In genomic region chr13:52878823-52879222, GRCm38 (mm10) we compare ENCODE assay signal across 18 mouse cellular contexts. TPM values are rescaled to one million over a fixed set of nuclear protein-coding genes. Genes with fewer than 3 reads are reported as not detected.
DNase-seq lines count a peak whose midpoint lies in the region; ATAC-seq and TF ChIP-seq lines count a peak whose summit lies in the region.
"Had no signal": no experiment of that assay in that cellular context is flagged by ENCODE, and none has a peak within 500 bp of the region (broad histone marks: within the 10 kb centered on the region; RNA-seq: fewer than 3 reads in every experiment).

No protein-coding gene starts in this region.

- no peak; the same call in 1 of the 2 replicates for TF ChIP-seq CTCF in kidney, postnatal 0 days (IDR thresholded peaks at IDR 0.05; ENCODE audit: low read depth)
- no peak for TF ChIP-seq CTCF in kidney, adult 2 months (conservative IDR thresholded peaks at IDR 0.05; ENCODE audit: insufficient read depth, insufficient read length, low read depth, low read length)

- H3K9me3 ChIP-seq in heart, embryonic 13.5 days: no peaks in the 10 kb centered on the region
- H3K9me3 ChIP-seq in kidney, postnatal 0 days (replicated peaks; ENCODE audit: low read length): no peaks in the 10 kb centered on the region
- no peaks in the 10 kb centered on the region for H3K9me3 ChIP-seq in embryonic facial prominence, embryonic 13.5 days
- H3K9me3 ChIP-seq: forebrain, embryonic 15.5 days; heart, embryonic 15.5 days; hindbrain, embryonic 12.5 days; limb, embryonic 12.5 days; liver, embryonic 13.5 days had no signal

- DNase-seq in heart, adult 11 months: no peak
- DNase-seq in kidney, postnatal 0 days (ENCODE audit: low spot score): peak; percentile 51
- no peak for DNase-seq in kidney, adult 2 months
- no peak for DNase-seq in adrenal gland, adult 2 months
- DNase-seq: B cell, adult 2 months; cerebellum, adult 8-10 months; kidney, postnatal 36 days; liver, embryonic 13.5 days; lung, embryonic 14.5 days; retina, postnatal 1 day; right cerebral cortex, postnatal 4 days had no signal

- H3K4me3 ChIP-seq in heart, embryonic 13.5 days: no peak overlapping the region
- H3K4me3 ChIP-seq in kidney, postnatal 0 days (replicated peaks; ENCODE audit: low read depth, low read length): no peak overlapping the region
- H3K4me3 ChIP-seq in kidney, adult 2 months (ENCODE audit: insufficient read depth, low read depth, low read length): no peak overlapping the region
- no peak overlapping the region for H3K4me3 ChIP-seq in embryonic facial prominence, embryonic 13.5 days
- H3K4me3 ChIP-seq: forebrain, embryonic 15.5 days; heart, embryonic 15.5 days; hindbrain, embryonic 12.5 days; limb, embryonic 12.5 days; liver, embryonic 13.5 days had no signal

- no peaks in the 10 kb centered on the region for H3K36me3 ChIP-seq in heart, embryonic 13.5 days
- no peaks in the 10 kb centered on the region for H3K36me3 ChIP-seq in kidney, postnatal 0 days (ENCODE audit: insufficient read depth, low read length)
- H3K36me3 ChIP-seq in kidney, adult 2 months (ENCODE audit: control insufficient read depth, insufficient read depth, low read length): no peaks in the 10 kb centered on the region
- no peaks in the 10 kb centered on the region for H3K36me3 ChIP-seq in embryonic facial prominence, embryonic 13.5 days
- H3K36me3 ChIP-seq: forebrain, embryonic 15.5 days; heart, embryonic 15.5 days; hindbrain, embryonic 12.5 days; liver, embryonic 13.5 days had no signal

- no peak overlapping the region for H3K4me2 ChIP-seq in heart, embryonic 13.5 days
- H3K4me2 ChIP-seq in kidney, postnatal 0 days (ENCODE audit: low read length): no peak overlapping the region
- H3K4me2 ChIP-seq in embryonic facial prominence, embryonic 13.5 days: no peak overlapping the region
- H3K4me2 ChIP-seq: forebrain, embryonic 15.5 days; heart, embryonic 15.5 days; hindbrain, embryonic 12.5 days; limb, embryonic 12.5 days; liver, embryonic 13.5 days; lung, embryonic 14.5 days had no signal

- 79% methylated on average over 7 of the region's 7 CpGs for WGBS in heart, embryonic 13.5 days
- 39% methylated on average over 7 of the region's 7 CpGs for WGBS in kidney, postnatal 0 days
- WGBS in kidney, adult 2 months: 74% methylated on average over 7 of the region's 7 CpGs
- 59% methylated on average over 7 of the region's 7 CpGs for WGBS in embryonic facial prominence, embryonic 13.5 days

- no peak for ATAC-seq in heart, embryonic 13.5 days (ENCODE audit: extremely low read depth, insufficient number of reproducible peaks, low FRiP score, low TSS enrichment)
- 0 out of 2 replicates have a peak, but pooled peaks have one; percentile 22 for ATAC-seq in kidney, postnatal 0 days (replicated peaks; ENCODE audit: low FRiP score, low read depth)
- no peak for ATAC-seq in embryonic facial prominence, embryonic 13.5 days (ENCODE audit: insufficient number of reproducible peaks, insufficient read depth, low FRiP score, low TSS enrichment, low read depth)
- 0 out of 2 replicates have a peak, but pooled peaks have one; percentile 17 for ATAC-seq in monocyte, adult 5-6 weeks (replicated peaks; ENCODE audit: insufficient number of reproducible peaks, low FRiP score, low TSS enrichment, poor library complexity, severe bottlenecking)

- H3K4me1 ChIP-seq in heart, embryonic 13.5 days: peaks cover 56% of the 10 kb centered on the region
- H3K4me1 ChIP-seq in kidney, postnatal 0 days (replicated peaks; ENCODE audit: insufficient read depth, low read length): 0 out of 2 replicates have a peak, but pooled peaks cover 10% of the 10 kb centered on the region
- no peaks in the 10 kb centered on the region for H3K4me1 ChIP-seq in kidney, adult 2 months (ENCODE audit: control insufficient read depth, insufficient read depth, low read length)
- peaks cover 46% of the 10 kb centered on the region for H3K4me1 ChIP-seq in embryonic facial prominence, embryonic 13.5 days
- H3K4me1 ChIP-seq: liver, embryonic 13.5 days had no signal

- H3K9ac ChIP-seq in heart, embryonic 13.5 days: peak overlapping the region; percentile 56; the same call in 1 of the 2 replicates
- 0 out of 2 replicates have a peak overlapping the region, but pooled peaks have one; percentile 14 for H3K9ac ChIP-seq in kidney, postnatal 0 days (ENCODE audit: low read depth, low read length)
- no peak overlapping the region for H3K9ac ChIP-seq in embryonic facial prominence, embryonic 13.5 days
- H3K9ac ChIP-seq: forebrain, embryonic 15.5 days; heart, embryonic 15.5 days; hindbrain, embryonic 12.5 days; limb, embryonic 12.5 days; liver, embryonic 13.5 days; lung, embryonic 14.5 days had no signal

- no peak overlapping the region for H3K27ac ChIP-seq in heart, embryonic 13.5 days (replicated peaks)
- H3K27ac ChIP-seq in kidney, postnatal 0 days: no peak overlapping the region
- no peak overlapping the region for H3K27ac ChIP-seq in kidney, adult 2 months (ENCODE audit: insufficient read depth, low read depth, low read length)
- peak overlapping the region; percentile 76; the same call in 1 of the 2 replicates for H3K27ac ChIP-seq in embryonic facial prominence, embryonic 13.5 days
- H3K27ac ChIP-seq: hindbrain, embryonic 12.5 days; liver, embryonic 13.5 days had no signal

- TF ChIP-seq POLR2A in kidney, adult 2 months (IDR thresholded peaks at IDR 0.05; ENCODE audit: low read depth, low read length): no peak

- no peaks in the 10 kb centered on the region for H3K27me3 ChIP-seq in heart, embryonic 13.5 days (replicated peaks)
- H3K27me3 ChIP-seq in kidney, postnatal 0 days (ENCODE audit: insufficient read depth, low read length): no peaks in the 10 kb centered on the region
- no peaks in the 10 kb centered on the region for H3K27me3 ChIP-seq in kidney, adult 2 months (replicated peaks; ENCODE audit: control insufficient read depth, insufficient read depth, low read length)
- H3K27me3 ChIP-seq in embryonic facial prominence, embryonic 13.5 days: no peaks in the 10 kb centered on the region
- H3K27me3 ChIP-seq: forebrain, embryonic 15.5 days; heart, embryonic 15.5 days; hindbrain, embryonic 12.5 days; limb, embryonic 12.5 days; liver, embryonic 13.5 days had no signal

RNA-seq across cellular contexts. Expression of gene Auh, which starts 50.7 kb away (rescaled TPM):
- 49.1 and 57.4 TPM in 2 replicates for polyA plus RNA-seq in heart, embryonic 13.5 days (2015; fragmentation: Nextera tagmentation; extraction: Ambion mirVana)
- 79.5 and 81.3 TPM in 2 replicates for polyA plus RNA-seq in kidney, postnatal 0 days (2015; fragmentation: Nextera tagmentation; extraction: Ambion mirVana)
- 72.7 and 88.6 TPM in 2 replicates for polyA plus RNA-seq in kidney, adult 2 months (2012; rRNA removed)
- polyA plus RNA-seq in embryonic facial prominence, embryonic 13.5 days (2015; fragmentation: Nextera tagmentation; extraction: Ambion mirVana): 46.4 and 53.9 TPM in 2 replicates
- 67.6 to 97.6 TPM (median 69.5 TPM) in 3 replicates for total RNA-seq in monocyte, adult 5-6 weeks (2017)
- total RNA-seq in adrenal gland, adult 2 months (2021): 100 to 1,000 TPM; 119 to 135 TPM
- polyA plus RNA-seq in adrenal gland, adult 2 months (2012; rRNA removed): 28.9 and 36.9 TPM in 2 replicates

Comparison
In these comparisons a context has a peak if more than half of its experiments do, and no peak if none do; other contexts are left out.
1. ATAC-seq: peak in kidney, postnatal 0 days (single experiment) and monocyte, adult 5-6 weeks (single experiment); none in heart, embryonic 13.5 days (single experiment) and embryonic facial prominence, embryonic 13.5 days (single experiment).